Mouse (Mus musculus): Measurements from ENCODE around the gene Olfr372.
"Not testable (repeated sequence)": the region's sequence is repeated elsewhere in the genome, so short reads cannot be mapped to it uniquely, and the experiment has no call there.

The Olfr372 gene

GRCm38 (mm10) chr8:72040918-72041317 lies at the start of gene Olfr372:
Gene Olfr372, plus strand, starts transcription at chr8:72041218.
- not testable (repeated sequence) for DNase-seq

DNA sequence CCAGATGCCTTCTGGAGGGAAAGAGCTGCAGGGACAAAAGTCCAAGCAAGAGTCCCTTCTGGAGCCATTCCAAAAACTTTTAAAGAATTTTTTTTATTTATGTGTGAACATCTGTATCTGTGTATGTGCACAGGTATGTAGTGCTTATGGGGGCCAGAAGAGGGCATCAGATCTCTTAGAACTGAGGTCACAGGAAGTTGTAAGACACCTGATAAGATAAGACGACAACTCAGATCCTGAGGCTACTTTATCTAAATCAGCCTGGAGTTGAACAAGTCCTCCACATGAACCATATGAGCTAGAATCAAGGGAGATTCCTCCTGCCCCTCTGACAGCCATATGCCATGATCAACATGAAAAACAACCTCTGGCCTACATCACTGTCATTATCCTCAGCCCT lies 41.6 kb upstream of the Olfr372 start:
- no peak for DNase-seq

- DNase-seq: no peak
These were observed 40.8 kb upstream of the Olfr372 start for GRCm38 (mm10) chr8:72000223-72000622.

DNA sequence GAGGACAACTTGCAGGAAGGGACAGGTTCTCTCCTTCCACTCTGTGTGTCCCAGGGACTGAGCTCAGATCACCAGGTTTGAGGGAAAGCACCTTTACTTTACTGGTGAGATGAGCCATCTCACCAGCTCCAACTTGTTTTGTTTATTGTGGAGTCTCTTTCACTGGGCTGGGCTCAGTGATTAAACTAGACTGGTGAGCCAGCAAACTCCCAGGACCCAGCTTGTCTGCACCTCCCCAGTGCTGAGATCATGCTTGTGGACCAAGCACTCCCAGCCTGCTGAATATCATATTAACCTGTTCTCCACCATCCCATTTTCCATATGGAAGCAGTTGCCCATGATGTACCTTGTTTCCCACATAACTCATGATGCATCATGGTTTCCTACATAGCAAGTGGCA lies 38.1 kb upstream of the Olfr372 start:
- no peak for DNase-seq

DNA sequence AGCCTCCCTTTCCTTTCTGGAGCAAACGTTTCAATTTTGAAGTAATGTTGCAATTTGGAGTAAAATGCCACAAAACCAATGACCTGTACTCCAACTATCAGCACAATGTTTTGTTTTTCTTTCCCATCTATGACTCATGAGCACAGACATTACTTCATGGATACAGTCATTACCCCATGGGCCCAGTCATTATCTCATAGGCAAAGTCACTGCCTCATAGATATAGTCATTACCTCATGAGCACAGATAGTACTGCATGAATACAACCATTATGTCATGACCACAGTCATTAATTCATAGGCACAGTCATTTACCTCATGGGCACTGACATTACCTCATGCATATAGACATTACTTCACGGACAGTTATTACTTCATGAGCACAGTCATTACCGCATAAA lies 35.1 kb upstream of the Olfr372 start:
- DNase-seq: no peak

DNA sequence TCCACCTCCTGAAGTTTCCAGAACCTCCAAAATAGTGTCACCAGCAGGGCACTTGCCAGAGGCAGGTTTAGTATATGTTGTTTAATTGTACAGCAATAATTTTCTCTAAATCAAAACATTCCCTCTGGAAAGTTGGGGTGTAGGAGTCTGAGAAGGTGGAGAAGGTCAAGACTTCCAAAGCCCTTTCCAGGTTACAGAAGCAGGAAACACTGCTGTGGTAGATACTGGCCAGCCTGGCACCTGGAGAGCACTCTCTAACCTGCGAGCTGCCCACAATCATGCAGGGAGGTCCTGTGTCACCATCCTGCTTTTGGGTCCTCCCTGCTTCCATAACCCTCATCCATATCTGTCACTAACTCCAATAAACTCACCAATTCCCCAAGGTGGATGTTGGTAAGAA lies 34.3 kb upstream of the Olfr372 start:
- no peak for DNase-seq

- DNase-seq: no peak
These were observed 32.8 kb upstream of the Olfr372 start for GRCm38 (mm10) chr8:72008134-72008641.

DNA sequence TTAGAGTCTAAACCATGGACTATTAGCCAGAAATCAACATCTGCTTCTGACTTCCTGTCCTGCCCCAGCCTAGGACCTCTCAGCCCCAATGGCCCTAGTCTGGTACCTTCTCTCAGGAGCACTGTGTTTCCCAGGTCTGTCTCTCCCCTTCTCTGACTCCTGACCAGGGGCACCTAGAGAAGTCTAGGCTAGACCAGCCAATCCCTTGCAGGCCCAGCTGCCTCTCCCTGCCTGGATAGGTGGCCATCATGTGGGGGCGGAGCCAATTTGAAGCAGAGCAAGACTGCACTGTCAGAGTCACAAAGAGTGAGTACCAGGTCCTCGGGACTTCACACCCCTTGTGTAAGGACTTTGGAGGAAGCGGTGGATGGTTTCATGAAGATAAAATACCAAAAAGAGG lies 31.5 kb upstream of the Olfr372 start, which contains the start of gene Cyp4f18:
Gene Cyp4f18 (minus strand): TSS at position 154 of the 400 bp plus-strand sequence.
- no peak for DNase-seq

DNA sequence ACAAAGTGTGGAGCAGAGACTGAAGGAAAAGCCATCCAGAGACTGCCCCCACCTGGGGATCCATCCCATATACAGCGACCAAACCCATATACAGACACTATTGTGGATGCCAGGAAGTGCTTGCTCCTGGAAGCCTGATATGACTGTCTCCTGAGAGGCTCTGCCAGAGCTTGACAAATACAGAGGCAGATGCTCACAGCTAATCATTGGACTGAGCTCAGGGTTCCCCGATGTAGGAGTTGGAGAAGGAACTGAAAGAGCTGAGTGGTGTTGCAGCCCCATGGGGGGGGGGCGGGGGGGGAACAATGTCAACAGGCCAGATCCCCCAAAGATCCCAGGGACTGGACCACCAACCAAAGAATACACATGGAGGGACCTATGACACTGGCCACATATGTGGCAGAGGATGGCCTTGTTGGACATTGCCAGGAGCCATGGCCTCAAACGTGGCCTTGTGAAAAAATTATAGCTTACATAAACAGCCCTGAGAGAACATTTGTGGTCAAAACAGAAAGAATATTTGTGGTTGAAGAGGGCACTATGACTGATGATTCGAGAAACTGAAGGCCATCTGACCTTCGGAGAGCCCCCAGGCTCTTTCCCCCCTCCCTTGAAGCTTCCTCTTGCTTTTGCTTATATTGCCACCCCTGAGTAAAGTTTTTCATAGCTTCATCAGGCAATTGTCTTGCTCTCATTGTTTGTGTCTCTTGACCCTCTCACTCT lies 27.4 kb upstream of the Olfr372 start:
- DNase-seq: not testable (repeated sequence)

GRCm38 (mm10) chr8:72017339-72017738 lies 23.7 kb upstream of the Olfr372 start:
- not testable (repeated sequence) for DNase-seq

- DNase-seq: peak; percentile 40
These were observed 22.9 kb upstream of the Olfr372 start for GRCm38 (mm10) chr8:72018141-72018540.

DNA sequence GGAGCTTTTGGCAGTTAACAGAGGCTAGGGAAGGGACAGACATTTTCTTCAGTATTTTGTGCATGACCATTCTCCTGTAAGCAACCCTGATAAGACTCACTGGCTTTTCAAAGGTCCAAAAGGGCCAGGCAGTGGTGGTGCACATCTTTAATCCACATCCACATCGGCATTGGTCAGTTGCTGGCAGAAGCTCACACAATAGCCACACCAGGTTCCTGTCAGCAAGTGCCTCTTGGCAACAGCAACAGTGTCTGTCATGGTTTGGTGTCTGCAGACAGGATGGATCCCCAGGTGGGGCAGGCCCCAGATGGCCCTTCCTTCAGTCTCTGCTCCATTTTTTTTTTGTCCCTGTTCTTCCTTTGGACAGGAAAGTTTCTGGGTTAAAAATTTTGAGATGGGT lies 22.0 kb upstream of the Olfr372 start:
- not testable (repeated sequence) for DNase-seq

- DNase-seq: no peak
These were observed 21.2 kb upstream of the Olfr372 start for GRCm38 (mm10) chr8:72019816-72020215.

DNA sequence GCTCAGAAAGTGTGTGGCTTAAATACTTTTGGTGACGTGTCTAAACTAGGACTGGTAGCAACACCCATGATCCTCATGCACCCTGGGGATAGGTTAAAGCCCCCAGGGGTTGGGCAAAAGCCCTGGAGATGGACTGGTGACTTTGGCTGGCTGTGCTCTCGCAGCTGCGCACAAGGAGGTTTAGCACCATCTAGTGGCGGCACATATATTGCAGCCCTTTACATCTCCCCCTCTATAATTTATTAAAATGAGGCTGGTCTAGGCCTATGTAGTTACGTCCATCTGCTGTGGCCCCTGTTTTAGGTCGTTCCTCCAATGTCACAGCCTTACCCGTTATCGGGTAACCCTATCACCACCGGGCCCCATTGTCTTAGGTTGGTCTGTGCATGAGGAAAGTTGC lies 16.1 kb upstream of the Olfr372 start:
- not testable (repeated sequence) for DNase-seq

DNA sequence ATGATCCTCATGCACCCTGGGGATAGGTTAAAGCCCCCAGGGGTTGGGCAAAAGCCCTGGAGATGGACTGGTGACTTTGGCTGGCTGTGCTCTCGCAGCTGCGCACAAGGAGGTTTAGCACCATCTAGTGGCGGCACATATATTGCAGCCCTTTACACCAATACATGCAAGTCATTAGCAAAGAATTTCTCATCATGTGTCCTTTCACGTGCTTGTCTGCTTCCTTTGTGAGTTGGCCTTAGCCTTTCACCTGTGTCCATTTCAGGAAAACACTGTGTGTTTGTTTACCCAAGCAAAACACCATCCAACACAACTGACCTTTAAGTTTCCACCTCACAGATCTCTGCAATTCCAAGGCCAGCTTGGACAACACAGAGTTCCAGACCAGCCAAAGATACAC lies 8.1 kb upstream of the Olfr372 start:
- DNase-seq: peak; percentile 56

- DNase-seq: no peak
These were observed 1.5 kb downstream of the Olfr372 start for GRCm38 (mm10) chr8:72042493-72042892.

GRCm38 (mm10) chr8:72054633-72055032 lies 13.6 kb downstream of the Olfr372 start:
- DNase-seq: not testable (repeated sequence)

DNA sequence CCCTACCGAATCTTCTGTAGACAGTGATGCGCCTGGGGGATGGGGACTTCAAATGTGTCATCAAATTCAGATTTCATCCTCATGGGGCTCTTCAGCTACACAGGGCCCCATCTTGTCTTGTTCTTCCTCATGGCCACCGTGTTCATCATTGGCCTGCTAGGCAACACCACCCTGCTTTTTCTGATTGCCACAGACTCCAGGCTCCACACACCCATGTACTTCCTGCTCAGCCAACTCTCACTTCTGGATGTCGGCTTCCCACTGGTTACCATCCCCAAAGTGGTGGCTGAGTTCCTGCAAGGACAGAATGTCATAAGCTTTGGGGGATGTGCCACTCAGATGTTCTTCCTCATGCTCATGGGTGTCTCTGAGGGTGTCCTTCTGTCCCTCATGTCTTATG lies 16.6 kb downstream of the Olfr372 start:
- not testable (repeated sequence) for DNase-seq

GRCm38 (mm10) chr8:72066819-72067399 lies 25.9 kb downstream of the Olfr372 start:
- not testable (repeated sequence) for DNase-seq

- DNase-seq: not testable (repeated sequence)
These were observed 41.9 kb downstream of the Olfr372 start, which contains the start of gene Olfr373 for GRCm38 (mm10) chr8:72082877-72083276. Gene Olfr373, plus strand, starts transcription at chr8:72083177.

GRCm38 (mm10) chr8:72084744-72085143 lies 43.7 kb downstream of the Olfr372 start:
- DNase-seq: no peak

DNA sequence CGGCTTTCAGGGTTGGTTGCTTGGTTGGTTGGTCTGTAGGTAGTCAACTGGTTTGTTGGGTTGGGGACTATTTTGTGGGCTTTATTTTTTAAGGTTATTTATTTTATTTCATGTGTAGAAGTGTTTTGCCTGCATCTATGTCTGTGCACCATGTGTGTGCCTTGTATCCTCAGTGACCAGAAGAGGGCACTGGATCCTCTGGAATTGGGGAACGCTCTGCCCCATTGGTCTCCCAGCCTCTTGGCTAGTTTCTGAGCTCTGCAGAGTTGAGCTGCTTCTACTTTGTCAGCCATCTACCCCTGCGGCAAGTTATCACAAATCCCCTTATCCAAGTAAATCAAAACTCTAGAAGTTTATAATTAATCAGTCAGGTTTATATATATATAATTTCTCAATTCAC lies 46.6 kb downstream of the Olfr372 start:
- DNase-seq: not testable (repeated sequence)

DNA sequence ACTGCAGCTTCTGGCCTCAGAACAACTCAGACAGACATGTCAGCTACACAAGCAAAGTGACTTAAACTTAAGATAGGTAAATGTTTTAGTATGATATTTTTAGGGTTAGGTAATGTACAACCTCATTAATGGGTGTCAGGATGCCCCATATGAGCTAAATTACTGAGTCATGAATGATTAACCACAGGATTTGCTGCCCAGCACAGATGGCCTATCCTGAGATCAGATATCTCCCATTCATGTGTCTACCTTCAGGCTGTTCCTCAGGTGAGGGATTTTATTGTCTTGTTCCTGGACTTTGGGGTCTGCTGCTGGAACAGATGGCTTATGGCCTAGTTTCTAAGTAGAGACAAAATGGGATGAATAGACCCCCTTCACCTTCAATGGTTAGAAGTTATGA lies 55.7 kb downstream of the Olfr372 start:
- not testable (repeated sequence) for DNase-seq
